Mouse (Mus musculus): ENCODE measurements around the gene Gm45717. TPM values are rescaled to one million over a fixed set of nuclear protein-coding genes. Genes with fewer than 3 reads are reported as not detected.
A peak's percentile ranks its signal among the peaks of the same experiment; 100 is the strongest.

Gene Gm45717
- total and polyA plus RNA-seq, 2 experiments from 2014 or later = not detected

GRCm38 (mm10) chr7:140903212-140903611 lies 52.5 kb downstream of the Gm45717 start:
- Histone ChIP-seq H3K36me3 (ENCODE audit: insufficient read depth) (peaks cover 12% of the 10 kb centered on the region), H3K9ac (no peak overlapping the region; the same call in 1 of the 2 replicates), H3K27me3 (ENCODE audit: insufficient read depth, low read length) (no peaks in the 10 kb centered on the region), H3K4me2 (ENCODE audit: low read depth) (no peak overlapping the region), H3K4me3 (ENCODE audit: low read depth, low read length) (no peak overlapping the region), H3K27ac (ENCODE audit: low read depth, low read length) (no peak overlapping the region), H3K4me1 (ENCODE audit: insufficient read depth) (no peaks in the 10 kb centered on the region), H3K9me3 (ENCODE audit: low read length) (no peaks in the 10 kb centered on the region)
- peak; percentile 90 for TF ChIP-seq CTCF (IDR thresholded peaks at IDR 0.05; ENCODE audit: low read depth)
- DNase-seq (peak; percentile 70), ATAC-seq (peak; percentile 45)
- WGBS = 20% methylated on average over 13 of the region's 13 CpGs

- no peak for TF ChIP-seq CTCF (IDR thresholded peaks at IDR 0.05; ENCODE audit: low read depth)
- no peak for ATAC-seq
- 74% methylated on average over 15 of the region's 15 CpGs for WGBS
Measured at GRCm38 (mm10) chr7:140902036-140902875, 53.5 kb downstream of the Gm45717 start.

GRCm38 (mm10) chr7:140900220-140900619 lies 55.5 kb downstream of the Gm45717 start, which contains the start of gene Cox8b:
Gene Cox8b, minus strand, starts transcription at chr7:140900446.
- TF ChIP-seq CTCF (IDR thresholded peaks at IDR 0.05; ENCODE audit: low read depth) = no peak
- 79% methylated on average over 10 of the region's 10 CpGs for WGBS
- no peak within 1 kb of the TSS for H3K4me3 ChIP-seq (ENCODE audit: low read depth, low read length)
- H3K27me3 ChIP-seq (ENCODE audit: insufficient read depth, low read length) = no peaks in the 10 kb centered on the region
- no peak within 1 kb of the TSS for H3K9ac ChIP-seq
- H3K27ac ChIP-seq (ENCODE audit: low read depth, low read length) = no peak within 1 kb of the TSS
- no peaks in the 10 kb centered on the region for H3K4me1 ChIP-seq (ENCODE audit: insufficient read depth)
- ATAC-seq (no peak), DNase-seq (no peak)
- no peaks in the 10 kb centered on the region for H3K9me3 ChIP-seq (ENCODE audit: low read length)
- no peak within 1 kb of the TSS for H3K4me2 ChIP-seq (ENCODE audit: low read depth)
- peaks cover 39% of the 10 kb centered on the region for H3K36me3 ChIP-seq (ENCODE audit: insufficient read depth)

More at GRCm38 (mm10) chr7:140902036-140902875, 53.5 kb downstream of the Gm45717 start:
- no peak overlapping the region for H3K27ac ChIP-seq (ENCODE audit: low read depth, low read length)
- no peak overlapping the region for H3K4me2 ChIP-seq (ENCODE audit: low read depth)
- no peaks in the 10 kb centered on the region for H3K9me3 ChIP-seq (ENCODE audit: low read length)
- no peak overlapping the region for H3K9ac ChIP-seq
- peaks cover 21% of the 10 kb centered on the region for H3K36me3 ChIP-seq (ENCODE audit: insufficient read depth)
- no peak overlapping the region for H3K4me3 ChIP-seq (ENCODE audit: low read depth, low read length)
- no peaks in the 10 kb centered on the region for H3K4me1 ChIP-seq (ENCODE audit: insufficient read depth)
- no peaks in the 10 kb centered on the region for H3K27me3 ChIP-seq (ENCODE audit: insufficient read depth, low read length)
- DNase-seq = no peak

Other genes with a start within 250 kb of the Gm45717 start
- not detected in 2 replicates for gene Cyp2e1, start 192.2 kb downstream of the Gm45717 start, total RNA-seq (2014; rRNA removed)
- gene Cyp2e1, start 192.2 kb downstream of the Gm45717 start, polyA plus RNA-seq (2015; fragmentation: Nextera tagmentation; extraction: Ambion mirVana) = not detected in 2 replicates
- gene Syce1, start 168.1 kb downstream of the Gm45717 start, total RNA-seq (2014; rRNA removed) = not detected in 2 replicates
- gene Syce1, start 168.1 kb downstream of the Gm45717 start, polyA plus RNA-seq (2015; fragmentation: Nextera tagmentation; extraction: Ambion mirVana) = 0.30 TPM in 1 of 2 replicates, not detected in the other
- 19.8 and 32.1 TPM in 2 replicates for gene Zfp941, start 133.8 kb downstream of the Gm45717 start, total RNA-seq (2014; rRNA removed)
- gene Zfp941, start 133.8 kb downstream of the Gm45717 start, polyA plus RNA-seq (2015; fragmentation: Nextera tagmentation; extraction: Ambion mirVana) = 8.3 and 15.6 TPM in 2 replicates
- not detected in 2 replicates for gene Urah, start 120.9 kb downstream of the Gm45717 start, total RNA-seq (2014; rRNA removed)
- 0.48 and 0.64 TPM in 2 replicates for gene Urah, start 120.9 kb downstream of the Gm45717 start, polyA plus RNA-seq (2015; fragmentation: Nextera tagmentation; extraction: Ambion mirVana)
- gene Scgb1c1, start 110.4 kb downstream of the Gm45717 start, total RNA-seq (2014; rRNA removed) = not detected in 2 replicates
- 0.48 TPM in 1 of 2 replicates, not detected in the other for gene Scgb1c1, start 110.4 kb downstream of the Gm45717 start, polyA plus RNA-seq (2015; fragmentation: Nextera tagmentation; extraction: Ambion mirVana)
- not detected in 2 replicates for gene Odf3, start 108.1 kb downstream of the Gm45717 start, total RNA-seq (2014; rRNA removed)
- 0.10 and 0.13 TPM in 2 replicates for gene Odf3, start 108.1 kb downstream of the Gm45717 start, polyA plus RNA-seq (2015; fragmentation: Nextera tagmentation; extraction: Ambion mirVana)
- gene Gm45785, start 99.6 kb downstream of the Gm45717 start, total RNA-seq (2014; rRNA removed) = 2.0 and 4.2 TPM in 2 replicates
- not detected in 2 replicates for gene Gm45785, start 99.6 kb downstream of the Gm45717 start, polyA plus RNA-seq (2015; fragmentation: Nextera tagmentation; extraction: Ambion mirVana)
- gene Ric8a, start 99.0 kb downstream of the Gm45717 start, total RNA-seq (2014; rRNA removed) = 98.8 and 123 TPM in 2 replicates
- gene Ric8a, start 99.0 kb downstream of the Gm45717 start, polyA plus RNA-seq (2015; fragmentation: Nextera tagmentation; extraction: Ambion mirVana) = 79.5 and 91.8 TPM in 2 replicates
- 30.8 and 34.5 TPM in 2 replicates for gene Bet1l, start 98.4 kb downstream of the Gm45717 start, total RNA-seq (2014; rRNA removed)
- gene Bet1l, start 98.4 kb downstream of the Gm45717 start, polyA plus RNA-seq (2015; fragmentation: Nextera tagmentation; extraction: Ambion mirVana) = 48.8 and 58.0 TPM in 2 replicates
- 164 and 174 TPM in 2 replicates for gene Psmd13, start 74.0 kb downstream of the Gm45717 start, total RNA-seq (2014; rRNA removed)
- gene Psmd13, start 74.0 kb downstream of the Gm45717 start, polyA plus RNA-seq (2015; fragmentation: Nextera tagmentation; extraction: Ambion mirVana) = 274 and 298 TPM in 2 replicates
- 41.9 and 46.3 TPM in 2 replicates for gene Sirt3, start 73.6 kb downstream of the Gm45717 start, total RNA-seq (2014; rRNA removed)
- 44.2 and 48.3 TPM in 2 replicates for gene Sirt3, start 73.6 kb downstream of the Gm45717 start, polyA plus RNA-seq (2015; fragmentation: Nextera tagmentation; extraction: Ambion mirVana)
- not detected in 2 replicates for gene Cox8b, start 55.5 kb downstream of the Gm45717 start, total RNA-seq (2014; rRNA removed)
- gene Cox8b, start 55.5 kb downstream of the Gm45717 start, polyA plus RNA-seq (2015; fragmentation: Nextera tagmentation; extraction: Ambion mirVana) = not detected in 2 replicates
- gene Nlrp6, start 35.0 kb downstream of the Gm45717 start, total RNA-seq (2014; rRNA removed) = 0.85 and 1.00 TPM in 2 replicates
- gene Nlrp6, start 35.0 kb downstream of the Gm45717 start, polyA plus RNA-seq (2015; fragmentation: Nextera tagmentation; extraction: Ambion mirVana) = 0.98 and 1.3 TPM in 2 replicates
- gene Pgghg, start 14.5 kb downstream of the Gm45717 start, total RNA-seq (2014; rRNA removed) = 7.2 and 8.5 TPM in 2 replicates
- 4.7 and 5.3 TPM in 2 replicates for gene Pgghg, start 14.5 kb downstream of the Gm45717 start, polyA plus RNA-seq (2015; fragmentation: Nextera tagmentation; extraction: Ambion mirVana)
- 0.86 TPM in 1 of 2 replicates, not detected in the other for gene Ifitm5, start 5.6 kb downstream of the Gm45717 start, total RNA-seq (2014; rRNA removed)
- 0.28 and 0.45 TPM in 2 replicates for gene Ifitm5, start 5.6 kb downstream of the Gm45717 start, polyA plus RNA-seq (2015; fragmentation: Nextera tagmentation; extraction: Ambion mirVana)
- 45.2 and 55.6 TPM in 2 replicates for gene Ifitm2, start 50 bp upstream of the Gm45717 start, total RNA-seq (2014; rRNA removed)
- 240 and 270 TPM in 2 replicates for gene Ifitm2, start 50 bp upstream of the Gm45717 start, polyA plus RNA-seq (2015; fragmentation: Nextera tagmentation; extraction: Ambion mirVana)
- 10.5 and 12.7 TPM in 2 replicates for gene Ifitm1, start 11.3 kb upstream of the Gm45717 start, total RNA-seq (2014; rRNA removed)
- 14.5 and 19.4 TPM in 2 replicates for gene Ifitm1, start 11.3 kb upstream of the Gm45717 start, polyA plus RNA-seq (2015; fragmentation: Nextera tagmentation; extraction: Ambion mirVana)
- 12.2 and 35.9 TPM in 2 replicates for gene Ifitm3, start 54.8 kb upstream of the Gm45717 start, total RNA-seq (2014; rRNA removed)
- 78.8 and 81.3 TPM in 2 replicates for gene Ifitm3, start 54.8 kb upstream of the Gm45717 start, polyA plus RNA-seq (2015; fragmentation: Nextera tagmentation; extraction: Ambion mirVana)
- 2.0 TPM in 1 of 2 replicates, not detected in the other for gene Ifitm6, start 62.0 kb upstream of the Gm45717 start, total RNA-seq (2014; rRNA removed)
- gene Ifitm6, start 62.0 kb upstream of the Gm45717 start, polyA plus RNA-seq (2015; fragmentation: Nextera tagmentation; extraction: Ambion mirVana) = 0.34 and 0.38 TPM in 2 replicates
- gene Gm17387, start 73.2 kb upstream of the Gm45717 start, total RNA-seq (2014; rRNA removed) = not detected in 2 replicates
- not detected in 2 replicates for gene Gm17387, start 73.2 kb upstream of the Gm45717 start, polyA plus RNA-seq (2015; fragmentation: Nextera tagmentation; extraction: Ambion mirVana)
- gene B4galnt4, start 105.2 kb upstream of the Gm45717 start, total RNA-seq (2014; rRNA removed) = 126 and 163 TPM in 2 replicates
- gene B4galnt4, start 105.2 kb upstream of the Gm45717 start, polyA plus RNA-seq (2015; fragmentation: Nextera tagmentation; extraction: Ambion mirVana) = 42.3 and 47.4 TPM in 2 replicates
- gene Pkp3, start 122.3 kb upstream of the Gm45717 start, total RNA-seq (2014; rRNA removed) = not detected in 2 replicates
- 0.08 TPM in 1 of 2 replicates, not detected in the other for gene Pkp3, start 122.3 kb upstream of the Gm45717 start, polyA plus RNA-seq (2015; fragmentation: Nextera tagmentation; extraction: Ambion mirVana)
- 2.9 TPM in 2 replicates for gene Sigirr, start 144.6 kb upstream of the Gm45717 start, total RNA-seq (2014; rRNA removed)
- 2.4 and 2.7 TPM in 2 replicates for gene Sigirr, start 144.6 kb upstream of the Gm45717 start, polyA plus RNA-seq (2015; fragmentation: Nextera tagmentation; extraction: Ambion mirVana)
- 0.08 and 0.43 TPM in 2 replicates for gene Ano9, start 161.9 kb upstream of the Gm45717 start, total RNA-seq (2014; rRNA removed)
- gene Ano9, start 161.9 kb upstream of the Gm45717 start, polyA plus RNA-seq (2015; fragmentation: Nextera tagmentation; extraction: Ambion mirVana) = 0.05 and 0.20 TPM in 2 replicates
- 24.5 and 24.9 TPM in 2 replicates for gene Ptdss2, start 166.4 kb upstream of the Gm45717 start, total RNA-seq (2014; rRNA removed)
- 70.5 and 78.3 TPM in 2 replicates for gene Ptdss2, start 166.4 kb upstream of the Gm45717 start, polyA plus RNA-seq (2015; fragmentation: Nextera tagmentation; extraction: Ambion mirVana)
- gene Rnh1, start 216.9 kb upstream of the Gm45717 start, total RNA-seq (2014; rRNA removed) = 41.6 and 41.9 TPM in 2 replicates
- 43.1 and 45.4 TPM in 2 replicates for gene Rnh1, start 216.9 kb upstream of the Gm45717 start, polyA plus RNA-seq (2015; fragmentation: Nextera tagmentation; extraction: Ambion mirVana)
- 103 and 149 TPM in 2 replicates for gene Hras, start 238.1 kb upstream of the Gm45717 start, total RNA-seq (2014; rRNA removed)
- gene Hras, start 238.1 kb upstream of the Gm45717 start, polyA plus RNA-seq (2015; fragmentation: Nextera tagmentation; extraction: Ambion mirVana) = 198 and 199 TPM in 2 replicates
- gene Lrrc56, start 238.2 kb upstream of the Gm45717 start, total RNA-seq (2014; rRNA removed) = 11.1 and 11.7 TPM in 2 replicates
- 10.2 and 10.7 TPM in 2 replicates for gene Lrrc56, start 238.2 kb upstream of the Gm45717 start, polyA plus RNA-seq (2015; fragmentation: Nextera tagmentation; extraction: Ambion mirVana)

All from forebrain, postnatal 0 days (tissue).